Mouse (Mus musculus) lung, adult 2 months (tissue): ENCODE measurements around the gene Aknad1. TPM values are rescaled to one million over a fixed set of nuclear protein-coding genes. Genes with fewer than 3 reads are reported as not detected.

Experiments used
- DNase-seq: peaks from one replicate; pipeline ENCODE4 v3.0.0; 2022
- H3K4me1 ChIP-seq: fragments of 200-500 bp; 2 replicates; pipeline ENCODE4 v1.6.1; 2011; ENCODE audit warnings: low read length; ENCODE audit not compliant: control insufficient read depth, insufficient read depth
- H3K4me3 ChIP-seq: fragments of 200-500 bp; replicated peaks from 2 replicates; pipeline ENCODE3; 2011; ENCODE audit warnings: low read depth, mild to moderate bottlenecking, control low read depth, low read length; ENCODE audit errors: extremely low read depth
- CTCF ChIP-seq: fragments of 200-500 bp; IDR thresholded peaks from 2 replicates; pipeline ENCODE4 v1.5.1; 2011; ENCODE audit warnings: mild to moderate bottlenecking, low read length, control low read depth; ENCODE audit not compliant: insufficient read depth
- POLR2A ChIP-seq: fragments of 200-500 bp; IDR thresholded peaks from 2 replicates; pipeline ENCODE4 v1.6.1; 2011; ENCODE audit warnings: low read depth, mild to moderate bottlenecking, control low read depth, low read length, borderline replicate concordance; ENCODE audit errors: extremely low read depth
- WGBS: fragments of 180-500 bp; shearing (Covaris S2); methylation state at CpG from one replicate; pipeline ENCODE4 v1.1.7; 2018; 5-methylcytosine and 5-hydroxymethylcytosine counted together
- polyA plus RNA-seq: library from polyadenylated mRNA; depleted of rRNA; stranded (reverse); fragments of >200 nt; gene quantifications from 2 replicates; pipeline ENCODE4 v1.2.3, GENCODE M21; 2012

The Aknad1 gene
- polyA plus RNA-seq, 1 experiment: 0.09 TPM

DNA sequence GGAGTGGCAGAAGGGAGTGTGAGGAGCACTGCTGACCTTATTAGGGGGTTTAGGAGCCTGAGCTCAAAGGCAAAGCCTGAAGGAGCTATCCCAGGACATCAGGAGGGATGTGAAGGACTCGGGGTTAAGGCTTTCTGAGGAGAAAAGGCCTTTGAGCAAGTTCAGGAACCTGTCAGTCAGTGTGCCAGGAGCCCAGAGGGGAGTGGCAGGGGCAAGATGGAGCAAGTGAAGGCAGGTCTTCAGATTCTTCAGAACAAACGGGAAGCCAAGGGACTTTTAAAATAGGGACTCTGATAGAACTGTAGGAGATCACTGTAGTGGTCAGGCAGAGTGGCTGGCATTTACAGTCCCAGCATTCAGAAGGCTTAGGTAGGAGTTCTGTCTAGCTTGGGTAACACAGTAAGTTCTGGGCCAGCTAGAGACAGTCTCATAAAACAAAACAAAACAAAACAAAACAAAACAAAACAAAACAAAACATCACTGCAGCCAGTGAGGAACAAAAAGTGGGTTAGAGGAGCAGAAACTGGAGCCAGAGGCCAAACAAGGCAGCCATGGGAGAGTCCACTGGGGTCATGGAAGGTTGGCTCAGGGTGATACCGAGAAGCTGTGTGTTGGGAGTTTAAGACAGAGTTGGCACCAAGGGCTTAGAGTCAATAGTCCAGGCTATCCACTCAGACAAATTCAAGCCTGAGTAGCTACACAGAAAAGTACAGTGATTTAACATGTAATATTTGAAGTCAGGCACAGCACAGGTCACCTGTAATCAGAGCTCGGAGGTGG lies 39.5 kb downstream of the Aknad1 start:
- no peak for DNase-seq
- no peak for TF ChIP-seq POLR2A
- no peak for TF ChIP-seq CTCF
- Histone ChIP-seq H3K4me1 (peaks cover 4% of the 10 kb centered on the region; the same call in 1 of the 2 replicates), H3K4me3 (no peak overlapping the region)
- WGBS: 59% methylated on average over 4 of the region's 4 CpGs

DNA sequence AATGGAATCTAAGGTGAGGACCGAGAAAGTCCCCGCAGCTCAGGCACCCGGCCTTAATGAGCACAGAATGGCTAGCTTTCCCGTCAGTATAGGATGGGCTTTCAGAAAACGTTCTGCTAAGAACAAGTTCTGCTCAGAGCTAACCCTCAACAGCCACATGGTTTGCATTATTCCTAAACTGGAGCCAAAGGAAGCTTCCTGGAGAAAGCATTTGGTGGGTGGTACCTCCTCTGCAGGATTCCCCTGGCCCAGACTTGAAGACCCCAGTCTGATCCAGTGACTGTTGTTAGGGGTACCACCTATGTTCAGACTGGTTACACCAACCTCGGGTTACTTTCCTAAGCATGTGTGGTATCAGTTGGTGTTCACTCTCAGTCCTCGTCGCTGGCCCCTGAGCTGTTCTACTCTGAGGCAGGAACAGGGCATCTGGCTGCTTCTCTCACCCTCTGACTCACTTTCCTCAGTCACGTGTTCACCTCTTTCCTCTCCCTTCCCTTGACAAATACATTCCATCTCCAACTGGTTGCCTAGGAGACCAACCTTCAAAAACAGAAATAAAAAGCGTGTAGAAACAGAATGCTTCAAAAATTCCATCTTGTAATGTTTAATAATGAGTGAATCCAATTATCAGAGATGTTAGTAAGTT lies 41.9 kb downstream of the Aknad1 start:
- DNase-seq: peak; percentile 8
- peaks cover 4% of the 10 kb centered on the region; the same call in 1 of the 2 replicates for H3K4me1 ChIP-seq
- WGBS: 55% methylated on average over 10 of the region's 10 CpGs
- no peak for TF ChIP-seq POLR2A
- no peak for TF ChIP-seq CTCF
- no peak overlapping the region for H3K4me3 ChIP-seq

DNA sequence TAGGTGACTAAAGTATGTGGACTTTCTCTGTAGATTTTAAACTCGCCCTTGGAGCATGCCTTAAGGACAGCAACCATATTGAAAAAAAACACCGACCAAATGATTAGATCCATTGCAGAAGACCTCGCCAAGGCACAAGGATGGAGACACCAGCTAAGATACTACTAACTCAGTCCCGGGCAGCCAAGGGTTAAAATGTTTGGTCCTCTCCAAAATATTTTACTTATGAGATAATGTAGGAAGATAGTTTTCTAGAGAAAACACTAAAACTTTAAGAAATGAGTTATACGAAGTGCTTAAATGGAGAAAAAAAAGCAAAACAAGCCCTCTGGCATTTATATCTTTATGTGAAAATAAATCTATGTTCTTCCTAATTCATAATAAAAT lies 42.4 kb downstream of the Aknad1 start:
- Histone ChIP-seq H3K4me3 (no peak overlapping the region), H3K4me1 (peaks cover 4% of the 10 kb centered on the region; the same call in 1 of the 2 replicates)
- WGBS: 71% methylated on average over 5 of the region's 5 CpGs
- TF ChIP-seq CTCF (no peak), POLR2A (no peak)
- DNase-seq: no peak

DNA sequence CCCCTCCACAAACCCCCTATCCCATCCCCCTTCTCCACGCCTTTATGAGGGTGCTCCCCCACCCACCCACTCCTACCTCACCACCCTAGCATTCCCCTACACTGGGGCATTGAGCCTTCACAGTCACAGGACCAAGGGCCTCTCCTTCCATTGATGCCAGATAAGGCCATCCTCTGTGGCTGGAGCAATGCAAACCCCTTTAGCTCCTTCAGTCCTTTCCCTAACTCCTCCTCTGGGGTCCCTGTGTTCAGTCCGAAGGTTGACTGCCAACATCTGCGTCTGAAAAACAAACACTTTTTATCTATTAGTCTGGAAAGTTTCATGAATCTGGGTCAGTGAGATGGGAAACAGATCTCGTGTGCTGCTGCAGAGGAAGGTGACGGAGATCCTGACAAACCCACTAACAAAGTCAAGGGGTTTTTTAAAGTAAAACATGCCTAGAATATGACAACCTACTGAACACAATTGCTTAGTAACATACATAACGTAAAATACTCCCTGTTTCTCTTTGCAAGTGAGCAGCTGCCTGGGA lies 43.0 kb downstream of the Aknad1 start:
- DNase-seq: no peak
- Histone ChIP-seq H3K4me1 (peaks cover 4% of the 10 kb centered on the region; the same call in 1 of the 2 replicates), H3K4me3 (no peak overlapping the region)
- WGBS: 53% methylated on average over 6 of the region's 6 CpGs
- no peak for TF ChIP-seq POLR2A

- no peak for DNase-seq
- no peak for TF ChIP-seq POLR2A
- WGBS: 49% methylated on average over 6 of the region's 6 CpGs
- Histone ChIP-seq H3K4me1 (peaks cover 3% of the 10 kb centered on the region; the same call in 1 of the 2 replicates), H3K4me3 (no peak overlapping the region)
Observed at GRCm38 (mm10) chr3:108786520-108786919, 47.1 kb downstream of the Aknad1 start.

DNA sequence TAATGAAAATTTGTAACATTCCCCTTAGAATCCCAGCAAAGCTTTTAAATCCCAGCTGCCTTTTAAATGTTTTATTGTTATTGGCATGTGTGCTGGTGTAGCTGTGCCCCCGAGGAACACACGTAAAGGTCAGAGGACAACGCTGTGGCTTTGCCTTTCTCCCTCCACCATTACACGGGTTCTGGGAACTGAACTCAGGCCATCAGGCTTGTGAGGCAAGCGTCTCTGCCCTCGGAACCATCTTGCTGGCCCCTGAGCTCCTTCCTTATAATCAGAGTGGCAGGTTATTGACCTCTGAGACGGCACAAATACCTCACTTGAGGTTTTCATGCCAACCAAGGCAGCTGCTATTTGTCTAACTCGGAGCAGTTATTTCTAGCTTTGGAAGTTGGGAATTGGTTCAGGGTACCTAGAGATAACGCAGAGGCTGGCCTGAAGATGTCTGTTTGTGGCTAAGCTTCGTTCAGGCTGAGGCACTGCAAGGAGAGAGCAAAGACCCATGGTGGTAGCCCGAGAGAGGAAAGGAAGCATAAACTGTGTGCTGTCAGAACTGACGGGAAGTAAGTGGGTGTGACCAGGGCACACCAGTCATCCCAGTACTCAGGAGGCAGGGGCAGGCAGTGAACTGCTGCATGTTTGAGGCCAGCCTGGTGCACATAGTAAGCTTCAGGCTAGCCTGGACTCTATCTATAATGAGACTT lies 48.4 kb downstream of the Aknad1 start:
- WGBS: 43% methylated on average over 12 of the region's 12 CpGs
- DNase-seq: no peak
- H3K4me1 ChIP-seq: peaks cover 3% of the 10 kb centered on the region; the same call in 1 of the 2 replicates

GRCm38 (mm10) chr3:108788455-108788794 lies 49.0 kb downstream of the Aknad1 start:
- no peak overlapping the region for H3K4me3 ChIP-seq
- H3K4me1 ChIP-seq: peaks cover 3% of the 10 kb centered on the region; the same call in 1 of the 2 replicates
- no peak for DNase-seq
- TF ChIP-seq CTCF: no peak
- no peak for TF ChIP-seq POLR2A
- 79% methylated on average over 4 of the region's 4 CpGs for WGBS

More for the DNA sequence above, 48.4 kb downstream of the Aknad1 start:
- TF ChIP-seq CTCF: no peak
- TF ChIP-seq POLR2A: no peak
- H3K4me3 ChIP-seq: no peak overlapping the region

DNA sequence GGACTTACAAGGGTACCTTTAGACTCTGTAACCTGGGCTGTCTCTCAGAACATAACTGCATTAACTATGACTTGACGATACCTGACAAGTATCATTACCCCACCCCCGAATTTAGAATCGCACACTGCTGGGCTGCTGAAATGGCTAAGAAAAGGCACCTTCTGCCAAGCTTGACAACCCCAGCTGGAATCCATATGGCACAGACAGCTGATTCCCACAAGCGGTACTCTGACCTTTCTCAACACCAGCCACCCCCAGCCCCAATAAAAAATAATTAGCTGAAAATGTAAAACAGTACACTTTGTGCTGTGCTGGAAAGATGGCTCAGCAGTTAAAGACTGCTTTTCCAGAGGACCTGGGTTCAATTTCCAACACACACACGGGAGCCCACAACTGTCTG lies 49.8 kb downstream of the Aknad1 start:
- 81% methylated on average over 5 of the region's 5 CpGs for WGBS
- no peak for DNase-seq
- TF ChIP-seq POLR2A (no peak), CTCF (no peak)
- Histone ChIP-seq H3K4me3 (no peak overlapping the region), H3K4me1 (peaks cover 3% of the 10 kb centered on the region; the same call in 1 of the 2 replicates)

GRCm38 (mm10) chr3:108790499-108790898 lies 51.0 kb downstream of the Aknad1 start:
- no peak for TF ChIP-seq POLR2A
- TF ChIP-seq CTCF: no peak
- 86% methylated on average over 3 of the region's 3 CpGs for WGBS
- H3K4me1 ChIP-seq: peaks cover 3% of the 10 kb centered on the region; the same call in 1 of the 2 replicates
- no peak overlapping the region for H3K4me3 ChIP-seq
- DNase-seq: no peak
